Mouse (Mus musculus) c-Kit-negative CD71-positive TER-119-positive erythroid progenitor cells, embryonic 14.5 days (primary cell): ENCODE results near the gene Fyn.

ENCODE experiments used
- DNase-seq: peaks from one replicate; pipeline ENCODE4 v3.0.0-alpha.2; 2013; ENCODE audit warnings: low read depth, low spot score

Gene Fyn

GRCm38 (mm10) chr10:39506353-39506752 is 137.7 kb downstream of the Fyn start:
- no peak for DNase-seq

- DNase-seq: no peak
Observed at GRCm38 (mm10) chr10:39506831-39507230, 138.2 kb downstream of the Fyn start.

- no peak for DNase-seq
Observed at GRCm38 (mm10) chr10:39508801-39509200, 140.1 kb downstream of the Fyn start.

GRCm38 (mm10) chr10:39509937-39510336 is 141.3 kb downstream of the Fyn start:
- no peak for DNase-seq

- DNase-seq: no peak
Observed at GRCm38 (mm10) chr10:39512631-39513314, 144.1 kb downstream of the Fyn start.

- DNase-seq: no peak
Observed at GRCm38 (mm10) chr10:39514916-39515315, 146.3 kb downstream of the Fyn start.

- no peak for DNase-seq
Observed at GRCm38 (mm10) chr10:39516541-39517133, 148.0 kb downstream of the Fyn start.

GRCm38 (mm10) chr10:39517375-39517774 is 148.7 kb downstream of the Fyn start:
- no peak for DNase-seq

- DNase-seq: no peak
Observed at GRCm38 (mm10) chr10:39518232-39518631, 149.6 kb downstream of the Fyn start.

- DNase-seq: no peak
Observed at GRCm38 (mm10) chr10:39518859-39519258, 150.2 kb downstream of the Fyn start.

GRCm38 (mm10) chr10:39520123-39520989 is 151.7 kb downstream of the Fyn start:
- DNase-seq: no peak

GRCm38 (mm10) chr10:39521327-39521726 is 152.7 kb downstream of the Fyn start:
- DNase-seq: no peak

GRCm38 (mm10) chr10:39521861-39522391 is 153.3 kb downstream of the Fyn start:
- no peak for DNase-seq

- no peak for DNase-seq
Observed at GRCm38 (mm10) chr10:39522857-39523614, 154.4 kb downstream of the Fyn start.

- DNase-seq: no peak
Observed at GRCm38 (mm10) chr10:39524355-39524754, 155.7 kb downstream of the Fyn start.

- DNase-seq: no peak
Observed at GRCm38 (mm10) chr10:39525431-39525830, 156.8 kb downstream of the Fyn start.

- DNase-seq: no peak
Observed at GRCm38 (mm10) chr10:39527113-39527512, 158.5 kb downstream of the Fyn start.

GRCm38 (mm10) chr10:39529179-39529578 is 160.5 kb downstream of the Fyn start:
- DNase-seq: no peak

GRCm38 (mm10) chr10:39532008-39532740 is 163.5 kb downstream of the Fyn start:
- DNase-seq: no peak

- DNase-seq: no peak
Observed at GRCm38 (mm10) chr10:39532823-39533222, 164.2 kb downstream of the Fyn start.
